Mouse (Mus musculus) intestine, embryonic 16.5 days (tissue): Measurements from ENCODE around the gene Ank3. TPM values are rescaled to one million over a fixed set of nuclear protein-coding genes. Genes with fewer than 3 reads are reported as not detected.

ENCODE experiments used
- ATAC-seq: fragments of 200-750 bp; cut with Nextera tagmentation; 2 replicates; pipeline ENCODE4 v1.8.0; 2017; ENCODE audit warnings: moderate TSS enrichment, moderate library complexity
- H3K27ac ChIP-seq: fragments of 300-500 bp; sonication (generic); 2 replicates; pipeline ENCODE4 v1.5.1; 2014; ENCODE audit warnings: mild to moderate bottlenecking, low read length
- H3K27me3 ChIP-seq: fragments of 300-500 bp; sonication (generic); replicated peaks from 2 replicates; pipeline ENCODE4 v1.6.1; 2014; ENCODE audit warnings: low read length, control low read depth, mixed read lengths; ENCODE audit not compliant: control insufficient read depth, insufficient read depth
- H3K36me3 ChIP-seq: fragments of 300-500 bp; sonication (generic); 2 replicates; pipeline ENCODE4 v1.6.1; 2014; ENCODE audit warnings: low read length, control low read depth; ENCODE audit not compliant: control insufficient read depth, insufficient read depth
- H3K4me1 ChIP-seq: fragments of 300-500 bp; sonication (generic); 2 replicates; pipeline ENCODE4 v1.6.1; 2014; ENCODE audit warnings: low read length, control low read depth, mixed read lengths; ENCODE audit not compliant: control insufficient read depth, insufficient read depth
- H3K4me2 ChIP-seq: fragments of 300-500 bp; sonication (generic); 2 replicates; pipeline ENCODE4 v1.6.1; 2014; ENCODE audit warnings: low read depth, low read length, control low read depth
- H3K4me3 ChIP-seq: fragments of 300-500 bp; sonication (generic); 2 replicates; pipeline ENCODE4 v1.5.1; 2014; ENCODE audit warnings: mild to moderate bottlenecking, low read length
- H3K9ac ChIP-seq: fragments of 300-500 bp; sonication (generic); 2 replicates; pipeline ENCODE4 v1.6.1; 2014; ENCODE audit warnings: low read depth, low read length
- H3K9me3 ChIP-seq: fragments of 300-500 bp; sonication (generic); 2 replicates; pipeline ENCODE4 v1.6.1; 2016; ENCODE audit warnings: low read length, control low read depth; ENCODE audit not compliant: control insufficient read depth
- WGBS: fragments of 180-500 bp; shearing (Covaris S2); extraction: QIAGEN DNeasy Blood & Tissue Kit; methylation state at CpG from one replicate; pipeline ENCODE4 v1.1.7; 2014; 5-methylcytosine and 5-hydroxymethylcytosine counted together
- polyA plus RNA-seq: library from polyadenylated mRNA; unstranded; fragments of >200 nt; fragmentation: Nextera tagmentation; extraction: Ambion mirVana; gene quantifications from 2 replicates; pipeline ENCODE4 v1.2.1, GENCODE M21; 2015

Ank3 gene
- polyA plus RNA-seq, 1 experiment from 2014 or later: 21.7 TPM

- Histone ChIP-seq H3K4me2 (no peak overlapping the region), H3K9me3 (no peaks in the 10 kb centered on the region), H3K4me1 (no peaks in the 10 kb centered on the region), H3K4me3 (no peak overlapping the region), H3K27me3 (no peaks in the 10 kb centered on the region), H3K27ac (no peak overlapping the region), H3K36me3 (no peaks in the 10 kb centered on the region), H3K9ac (no peak overlapping the region)
- 79% methylated on average over 12 of the region's 12 CpGs for WGBS
- ATAC-seq: no peak
These were observed 378.6 kb downstream of the Ank3 start for GRCm38 (mm10) chr10:69777065-69777645.

GRCm38 (mm10) chr10:69777736-69778135 lies 379.2 kb downstream of the Ank3 start:
- Histone ChIP-seq H3K4me3 (no peak overlapping the region), H3K4me1 (no peaks in the 10 kb centered on the region), H3K27ac (no peak overlapping the region), H3K9me3 (no peaks in the 10 kb centered on the region), H3K36me3 (no peaks in the 10 kb centered on the region), H3K4me2 (no peak overlapping the region), H3K27me3 (no peaks in the 10 kb centered on the region), H3K9ac (no peak overlapping the region)
- no peak for ATAC-seq
- WGBS: 80% methylated on average over 11 of the region's 11 CpGs

DNA sequence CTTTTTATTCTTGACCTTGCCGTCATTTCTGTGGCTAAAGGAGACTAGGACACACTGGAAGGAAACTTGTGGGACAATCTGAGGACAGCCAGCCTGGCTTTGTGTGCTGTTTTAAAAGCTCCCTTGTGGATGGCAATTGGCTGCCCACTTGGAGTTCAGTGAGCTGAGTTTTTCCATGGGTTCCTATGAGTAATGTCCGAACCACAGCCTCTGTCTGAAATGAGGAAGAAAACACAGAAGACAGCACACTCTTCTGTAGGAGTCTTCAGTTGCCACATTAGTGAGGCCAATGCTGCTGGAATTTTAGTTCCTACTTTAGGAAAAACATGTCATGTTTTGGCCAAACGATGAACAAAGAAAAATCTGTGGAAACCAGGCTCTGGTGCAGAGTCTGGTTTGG lies 380.7 kb downstream of the Ank3 start:
- Histone ChIP-seq H3K36me3 (no peaks in the 10 kb centered on the region), H3K4me1 (no peaks in the 10 kb centered on the region), H3K9ac (no peak overlapping the region), H3K9me3 (no peaks in the 10 kb centered on the region), H3K4me3 (no peak overlapping the region), H3K4me2 (no peak overlapping the region), H3K27ac (no peak overlapping the region), H3K27me3 (no peaks in the 10 kb centered on the region)
- 82% methylated on average over 3 of the region's 3 CpGs for WGBS
- ATAC-seq: no peak

DNA sequence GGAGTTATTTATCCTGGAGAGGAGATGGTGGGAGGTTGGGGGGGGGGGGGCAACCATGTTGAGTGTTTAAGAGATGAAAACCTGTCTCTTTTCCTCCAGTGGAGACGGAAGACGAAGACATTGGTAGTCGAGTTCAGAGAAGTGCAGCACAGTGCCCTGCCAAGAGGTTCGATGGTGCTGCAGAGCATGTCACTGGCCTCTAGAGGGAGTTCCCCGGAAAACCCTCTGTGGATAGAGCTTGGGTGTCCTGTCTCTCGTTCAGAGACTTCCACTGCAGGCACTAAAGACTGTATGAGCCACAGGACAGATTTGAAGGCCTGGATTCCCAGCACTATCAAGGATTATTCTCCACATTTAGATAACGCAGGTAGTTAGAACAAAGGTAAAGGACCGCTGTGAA lies 382.9 kb downstream of the Ank3 start:
- 23% methylated on average over 8 of the region's 8 CpGs for WGBS
- Histone ChIP-seq H3K9ac (no peak overlapping the region), H3K27ac (no peak overlapping the region), H3K4me2 (no peak overlapping the region), H3K4me3 (no peak overlapping the region), H3K36me3 (no peaks in the 10 kb centered on the region), H3K27me3 (no peaks in the 10 kb centered on the region), H3K4me1 (peaks cover 8% of the 10 kb centered on the region), H3K9me3 (no peaks in the 10 kb centered on the region)
- ATAC-seq: no peak; the same call in 1 of the 2 replicates

DNA sequence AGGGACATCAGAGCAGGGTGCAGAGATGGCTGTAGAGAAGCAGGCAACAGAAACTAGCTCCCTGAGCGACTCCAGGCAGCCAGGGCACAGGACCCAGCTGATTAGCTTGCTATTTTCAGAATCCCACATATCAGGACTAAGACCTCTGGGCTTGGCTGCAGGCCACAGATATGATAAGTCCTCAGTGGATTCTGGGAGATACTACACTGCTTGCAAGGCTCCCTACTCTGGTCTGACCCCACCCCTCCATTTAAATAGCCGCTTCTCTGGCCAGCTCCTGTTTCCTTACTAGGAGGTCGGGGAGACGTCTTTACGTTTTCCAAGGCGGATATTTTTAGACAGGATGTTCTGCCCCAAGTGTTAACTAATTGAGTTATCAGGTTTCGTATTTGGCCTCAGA lies 386.7 kb downstream of the Ank3 start:
- Histone ChIP-seq H3K9ac (no peak overlapping the region), H3K36me3 (no peaks in the 10 kb centered on the region), H3K27ac (no peak overlapping the region), H3K4me2 (peak overlapping the region; percentile 34), H3K4me1 (peaks cover 8% of the 10 kb centered on the region), H3K9me3 (no peaks in the 10 kb centered on the region), H3K4me3 (peak overlapping the region; percentile 1; the same call in 1 of the 2 replicates), H3K27me3 (no peaks in the 10 kb centered on the region)
- peak; percentile 65 for ATAC-seq
- 28% methylated on average over 7 of the region's 7 CpGs for WGBS

- Histone ChIP-seq H3K9me3 (no peaks in the 10 kb centered on the region), H3K27ac (no peak overlapping the region), H3K4me3 (peak overlapping the region; percentile 1; the same call in 1 of the 2 replicates), H3K4me1 (peaks cover 8% of the 10 kb centered on the region), H3K9ac (no peak overlapping the region), H3K27me3 (no peaks in the 10 kb centered on the region), H3K36me3 (no peaks in the 10 kb centered on the region), H3K4me2 (peak overlapping the region; percentile 34)
- 66% methylated on average over 8 of the region's 8 CpGs for WGBS
- ATAC-seq: no peak
These were observed 387.1 kb downstream of the Ank3 start for GRCm38 (mm10) chr10:69785692-69786091.

DNA sequence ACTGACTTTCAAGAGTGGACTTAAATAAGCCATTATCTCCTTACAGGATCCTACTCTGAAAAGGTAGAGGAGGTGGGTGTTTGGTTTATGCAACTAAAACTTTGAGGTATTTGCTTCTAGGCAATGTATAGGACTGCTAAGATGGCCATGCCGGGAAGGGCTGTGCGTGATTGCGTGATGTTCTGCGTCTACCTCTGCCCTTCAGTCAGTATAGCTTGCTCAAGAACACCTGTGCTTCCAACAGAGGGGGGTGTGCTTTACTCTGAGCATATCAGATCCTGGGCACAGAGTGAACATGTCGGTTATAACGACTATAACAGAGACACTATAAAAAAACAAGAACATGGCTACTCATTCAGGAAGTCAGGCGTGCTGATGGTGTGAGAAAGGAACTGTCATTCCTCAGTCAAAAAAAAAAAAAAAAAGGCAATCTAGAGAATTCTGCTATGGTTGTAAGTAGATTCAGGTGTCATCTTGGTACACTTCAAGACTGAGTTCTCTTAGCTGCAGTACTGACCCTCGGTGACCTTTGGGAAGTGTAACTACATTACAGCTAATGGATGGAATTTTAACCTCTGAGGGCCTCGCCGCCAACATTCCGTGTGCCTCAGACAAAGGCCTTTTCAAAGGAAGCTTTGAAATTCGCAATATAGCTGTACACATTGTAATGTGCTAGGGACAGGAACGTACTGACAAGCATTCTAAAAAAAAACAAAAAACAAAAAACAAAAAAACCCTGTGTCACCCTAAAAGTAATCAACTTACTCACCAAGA lies 387.8 kb downstream of the Ank3 start:
- WGBS: 63% methylated on average over 13 of the region's 13 CpGs
- ATAC-seq: no peak
- Histone ChIP-seq H3K9ac (no peak overlapping the region), H3K9me3 (no peaks in the 10 kb centered on the region), H3K27me3 (no peaks in the 10 kb centered on the region), H3K36me3 (no peaks in the 10 kb centered on the region), H3K4me1 (peaks cover 8% of the 10 kb centered on the region), H3K27ac (no peak overlapping the region), H3K4me3 (no peak overlapping the region), H3K4me2 (no peak overlapping the region)

- Histone ChIP-seq H3K4me2 (peak overlapping the region; percentile 32), H3K36me3 (no peaks in the 10 kb centered on the region), H3K4me3 (no peak overlapping the region), H3K27me3 (no peaks in the 10 kb centered on the region), H3K4me1 (peaks cover 8% of the 10 kb centered on the region), H3K9ac (no peak overlapping the region), H3K9me3 (no peaks in the 10 kb centered on the region), H3K27ac (no peak overlapping the region)
- no peak for ATAC-seq
- WGBS: 28% methylated on average over 10 of the region's 10 CpGs
These were observed 388.8 kb downstream of the Ank3 start for GRCm38 (mm10) chr10:69787379-69787778.

DNA sequence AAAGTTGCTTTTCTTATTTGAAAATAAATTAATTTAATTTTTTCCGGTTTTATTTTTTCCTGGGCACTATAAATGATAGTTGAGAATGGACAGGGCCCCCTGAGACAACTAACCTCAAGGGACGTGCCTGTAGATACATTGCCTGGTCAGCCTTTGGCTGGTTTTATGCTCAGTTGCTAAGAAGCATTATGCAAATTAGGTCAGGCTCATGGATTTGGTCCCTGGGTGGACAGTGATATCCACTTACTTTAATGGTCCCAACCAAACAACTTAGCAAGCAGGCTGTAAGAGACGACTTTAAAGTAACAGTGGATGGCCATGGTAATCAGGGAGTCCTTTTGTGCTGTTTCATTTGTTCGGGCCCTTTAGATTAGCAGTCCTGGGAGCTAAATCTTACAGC lies 392.0 kb downstream of the Ank3 start:
- Histone ChIP-seq H3K4me1 (peaks cover 1% of the 10 kb centered on the region; the same call in 1 of the 2 replicates), H3K27me3 (no peaks in the 10 kb centered on the region), H3K4me3 (no peak overlapping the region), H3K4me2 (no peak overlapping the region), H3K9ac (no peak overlapping the region), H3K27ac (no peak overlapping the region), H3K9me3 (no peaks in the 10 kb centered on the region), H3K36me3 (no peaks in the 10 kb centered on the region)
- ATAC-seq: no peak
- 79% methylated on average over 4 of the region's 4 CpGs for WGBS
